Mouse (Mus musculus): ENCODE data around the gene RPS10-NUDT3. TPM values are rescaled to one million over a fixed set of nuclear protein-coding genes. Genes with fewer than 3 reads are reported as not detected.

The RPS10-NUDT3 gene
- total RNA-seq, 2 experiments from 2014 or later, result not detected

DNA sequence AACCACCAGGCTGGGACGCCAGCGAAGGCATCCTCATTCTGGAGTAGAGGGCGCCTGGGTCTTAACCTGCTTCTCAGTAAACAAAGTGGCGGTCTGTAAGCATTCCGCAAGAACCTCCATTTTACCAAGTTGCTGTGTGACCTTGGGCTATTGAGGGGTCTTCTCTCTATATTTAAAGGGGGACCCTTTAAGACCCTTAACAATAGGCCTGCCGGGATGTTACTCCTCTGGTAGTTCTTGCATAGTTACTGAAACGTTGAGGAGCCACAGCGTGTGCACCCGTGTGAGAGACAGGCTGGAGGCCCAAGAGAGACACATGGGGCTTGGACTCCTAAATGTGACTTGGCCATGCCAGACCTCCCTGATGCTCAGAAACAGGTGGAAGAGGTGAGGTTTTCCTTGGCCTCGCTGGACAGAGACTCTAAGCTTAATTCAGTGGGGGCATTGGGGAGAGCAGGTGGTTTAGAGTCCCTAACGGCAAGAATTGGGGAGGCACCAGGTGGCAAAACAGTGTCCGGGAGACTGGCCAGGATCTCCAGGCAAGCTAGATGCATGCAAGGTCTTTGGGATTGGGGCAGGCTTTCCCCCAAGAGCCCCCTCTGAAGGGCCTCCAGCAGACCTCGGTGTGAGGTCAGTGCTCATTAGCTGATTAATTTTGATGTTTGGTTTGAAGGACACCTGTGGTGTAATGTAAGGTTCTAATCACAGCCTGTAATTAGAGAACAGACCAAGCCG, 76.9 kb downstream of the RPS10-NUDT3 start:
- no peak for ATAC-seq (replicated peaks; ENCODE audit: low FRiP score, low TSS enrichment, poor library complexity, severe bottlenecking)

DNA sequence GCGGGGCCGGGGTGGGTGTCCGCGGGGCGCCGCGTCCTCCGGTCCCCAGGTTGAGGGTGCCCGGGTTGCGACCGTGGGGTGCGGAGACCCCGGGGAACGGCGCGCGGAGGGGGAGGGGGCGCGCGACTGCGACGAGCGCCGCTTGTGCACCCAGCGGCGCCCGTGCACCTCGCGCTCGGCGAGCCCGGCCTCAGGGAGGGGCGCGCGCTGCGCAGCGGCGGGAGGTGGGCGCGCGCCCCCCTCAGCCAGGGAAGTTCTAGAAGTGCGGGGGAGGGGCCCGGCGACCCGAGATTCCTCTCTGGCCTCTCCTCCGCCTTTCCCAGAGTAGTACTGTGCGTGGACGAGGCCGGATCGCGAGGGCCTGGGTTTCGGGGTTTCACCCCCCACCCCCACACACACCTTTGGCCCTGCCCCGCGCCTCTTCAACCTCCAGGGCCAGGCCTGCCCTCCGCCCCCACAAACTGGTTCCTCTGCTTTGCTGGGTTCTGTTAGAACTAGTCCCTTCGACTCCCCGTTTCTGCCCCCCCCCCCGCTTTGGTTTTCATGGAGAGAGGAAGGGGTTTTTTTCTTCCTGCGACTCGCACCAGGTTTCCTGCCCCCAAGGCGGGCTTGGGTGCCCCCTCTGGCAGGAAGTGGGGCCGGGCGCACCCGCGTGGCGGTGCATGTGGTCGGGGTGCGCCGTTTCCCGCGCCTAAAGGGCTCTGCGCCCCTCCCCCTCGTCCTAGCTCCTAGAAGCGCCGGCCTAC, 77.7 kb downstream of the RPS10-NUDT3 start:
- peak; percentile 41; the same call in 1 of the 2 replicates for ATAC-seq (replicated peaks; ENCODE audit: low FRiP score, low TSS enrichment, poor library complexity, severe bottlenecking)

- ATAC-seq (replicated peaks; ENCODE audit: low FRiP score, low TSS enrichment, poor library complexity, severe bottlenecking), result peak; percentile 45
Measured at GRCm38 (mm10) chr17:27556315-27557011, 78.6 kb downstream of the RPS10-NUDT3 start, which contains the start of gene Hmga1. TSS of gene Hmga1 (plus strand) at chr17:27556497.

- ATAC-seq (replicated peaks; ENCODE audit: low FRiP score, low TSS enrichment, poor library complexity, severe bottlenecking), result peak; percentile 56
Measured at GRCm38 (mm10) chr17:27555512-27556172, 79.4 kb downstream of the RPS10-NUDT3 start.

- ATAC-seq (replicated peaks; ENCODE audit: low FRiP score, low TSS enrichment, poor library complexity, severe bottlenecking), result peak; percentile 25
Measured at GRCm38 (mm10) chr17:27555075-27555511, 79.9 kb downstream of the RPS10-NUDT3 start.

- no peak for ATAC-seq (replicated peaks; ENCODE audit: low FRiP score, low TSS enrichment, poor library complexity, severe bottlenecking)
Measured at GRCm38 (mm10) chr17:27554062-27554960, 80.7 kb downstream of the RPS10-NUDT3 start.

- ATAC-seq (replicated peaks; ENCODE audit: low FRiP score, low TSS enrichment, poor library complexity, severe bottlenecking), result no peak
Measured at GRCm38 (mm10) chr17:27552215-27553201, 82.5 kb downstream of the RPS10-NUDT3 start.

GRCm38 (mm10) chr17:27551393-27551940, 83.6 kb downstream of the RPS10-NUDT3 start:
- no peak for ATAC-seq (replicated peaks; ENCODE audit: low FRiP score, low TSS enrichment, poor library complexity, severe bottlenecking)

DNA sequence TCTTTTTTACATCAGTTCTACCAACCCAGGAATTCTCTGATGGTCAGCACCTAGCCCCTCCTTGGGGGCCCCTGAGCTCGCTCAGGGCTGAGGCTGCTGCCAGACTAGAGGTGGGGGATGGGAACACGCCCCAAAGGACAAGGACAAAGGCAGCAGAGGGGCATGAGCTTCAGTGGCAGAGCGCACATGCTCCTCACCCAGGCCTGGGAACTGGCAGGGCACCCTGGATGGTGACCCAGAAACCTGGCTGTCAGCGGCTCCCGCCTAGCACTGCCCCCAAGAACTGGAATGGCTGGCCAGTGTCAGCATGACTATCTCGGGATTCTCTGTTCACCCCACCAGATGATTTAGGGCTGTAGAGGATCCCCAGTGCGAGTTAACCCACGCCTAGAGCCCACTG, 85.8 kb downstream of the RPS10-NUDT3 start:
- ATAC-seq (replicated peaks; ENCODE audit: low FRiP score, low TSS enrichment, poor library complexity, severe bottlenecking), result no peak

GRCm38 (mm10) chr17:27547253-27547868, 87.7 kb downstream of the RPS10-NUDT3 start:
- no peak for ATAC-seq (replicated peaks; ENCODE audit: low FRiP score, low TSS enrichment, poor library complexity, severe bottlenecking)

- ATAC-seq (replicated peaks; ENCODE audit: low FRiP score, low TSS enrichment, poor library complexity, severe bottlenecking), result no peak
Measured at GRCm38 (mm10) chr17:27546574-27547085, 88.4 kb downstream of the RPS10-NUDT3 start.

DNA sequence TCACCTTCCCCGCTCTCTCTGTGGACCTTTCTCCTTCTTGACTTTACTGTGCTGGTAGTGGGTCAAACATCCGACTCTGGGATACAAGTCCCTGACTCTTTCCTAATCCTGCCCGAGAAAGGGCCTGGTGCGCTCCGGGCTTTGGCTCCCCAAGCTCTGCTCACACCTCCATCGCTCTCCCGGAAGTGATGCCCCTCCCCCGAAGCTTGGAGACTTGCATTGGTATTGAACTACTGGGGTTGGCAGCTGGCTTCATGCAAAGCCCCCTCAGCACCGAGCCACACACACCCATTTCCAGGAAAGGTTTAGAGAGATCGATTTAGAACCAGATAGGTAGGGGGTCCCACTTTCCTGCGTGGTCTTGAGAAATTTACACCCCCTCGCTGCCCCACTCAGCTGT, 89.0 kb downstream of the RPS10-NUDT3 start:
- ATAC-seq (replicated peaks; ENCODE audit: low FRiP score, low TSS enrichment, poor library complexity, severe bottlenecking), result no peak

DNA sequence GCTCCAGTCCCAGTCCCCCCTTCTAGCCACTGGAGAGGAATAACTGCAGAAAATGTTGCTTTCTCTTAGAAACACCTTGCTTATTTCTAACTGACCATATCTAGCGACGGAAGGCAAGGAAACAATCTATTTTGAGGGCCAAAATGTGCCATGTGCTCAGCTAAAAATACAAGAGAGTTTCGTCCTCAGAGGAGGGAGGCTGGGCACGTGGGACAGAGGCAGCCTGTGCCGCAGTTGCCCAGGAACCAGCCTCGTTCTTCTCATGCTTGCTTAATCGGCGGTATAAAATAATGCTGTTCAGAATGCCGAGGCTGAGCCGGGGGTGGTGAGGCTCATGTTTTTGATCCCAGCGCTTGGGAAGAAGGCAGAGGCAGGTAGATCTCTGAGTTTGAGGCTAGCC, 90.5 kb downstream of the RPS10-NUDT3 start:
- ATAC-seq (replicated peaks; ENCODE audit: low FRiP score, low TSS enrichment, poor library complexity, severe bottlenecking), result no peak

GRCm38 (mm10) chr17:27541984-27542383, 93.0 kb downstream of the RPS10-NUDT3 start:
- no peak for ATAC-seq (replicated peaks; ENCODE audit: low FRiP score, low TSS enrichment, poor library complexity, severe bottlenecking)

- ATAC-seq (replicated peaks; ENCODE audit: low FRiP score, low TSS enrichment, poor library complexity, severe bottlenecking), result no peak
Measured at GRCm38 (mm10) chr17:27541261-27541660, 93.8 kb downstream of the RPS10-NUDT3 start.

- peak; percentile 83 for ATAC-seq (replicated peaks; ENCODE audit: low FRiP score, low TSS enrichment, poor library complexity, severe bottlenecking)
Measured at GRCm38 (mm10) chr17:27534718-27535117, 100.3 kb downstream of the RPS10-NUDT3 start.

- ATAC-seq (replicated peaks; ENCODE audit: low FRiP score, low TSS enrichment, poor library complexity, severe bottlenecking), result no peak
Measured at GRCm38 (mm10) chr17:27533354-27533753, 101.7 kb downstream of the RPS10-NUDT3 start.
